Mouse (Mus musculus) neural tube, embryonic 13.5 days (tissue): ENCODE measurements around the gene Lysmd4. TPM values are rescaled to one million over a fixed set of nuclear protein-coding genes. Genes with fewer than 3 reads are reported as not detected.
A peak's percentile ranks its signal among the peaks of the same experiment; 100 is the strongest.
"Not testable (repeated sequence)": the region's sequence is repeated elsewhere in the genome, so short reads cannot be mapped to it uniquely, and the experiment has no call there.

ENCODE experiments used
- ATAC-seq: fragments of 200-750 bp; cut with Nextera tagmentation; 2 replicates; pipeline ENCODE4 v1.8.0; 2017; ENCODE audit warnings: low read depth, mild to moderate bottlenecking, moderate TSS enrichment, moderate library complexity
- H3K27ac ChIP-seq: fragments of 300-500 bp; sonication (generic); replicated peaks from 2 replicates; pipeline ENCODE4 v1.5.1; 2015; ENCODE audit warnings: moderate library complexity, mild to moderate bottlenecking, inconsistent platforms
- H3K27me3 ChIP-seq: fragments of 300-500 bp; sonication (generic); 2 replicates; pipeline ENCODE4 v1.6.1; 2015; ENCODE audit warnings: mild to moderate bottlenecking, inconsistent platforms
- H3K36me3 ChIP-seq: fragments of 300-500 bp; sonication (generic); 2 replicates; pipeline ENCODE4 v1.6.1; 2015; ENCODE audit warnings: mild to moderate bottlenecking, inconsistent platforms
- H3K4me1 ChIP-seq: fragments of 300-500 bp; sonication (generic); replicated peaks from 2 replicates; pipeline ENCODE4 v1.6.1; 2015; ENCODE audit warnings: inconsistent platforms
- H3K4me2 ChIP-seq: fragments of 300-500 bp; sonication (generic); 2 replicates; pipeline ENCODE4 v1.6.1; 2015; ENCODE audit warnings: inconsistent platforms, mild to moderate bottlenecking, moderate library complexity
- H3K4me3 ChIP-seq: fragments of 300-500 bp; sonication (generic); 2 replicates; pipeline ENCODE4 v1.5.1; 2015; ENCODE audit warnings: mild to moderate bottlenecking, inconsistent platforms
- H3K9ac ChIP-seq: fragments of 300-500 bp; sonication (generic); 2 replicates; pipeline ENCODE4 v1.6.1; 2015; ENCODE audit warnings: moderate library complexity, mild to moderate bottlenecking, inconsistent platforms
- H3K9me3 ChIP-seq: fragments of 300-500 bp; sonication (generic); 2 replicates; pipeline ENCODE4 v1.6.1; 2016; ENCODE audit warnings: inconsistent platforms
- WGBS: fragments of 180-500 bp; shearing (Covaris S2); methylation state at CpG from one replicate; pipeline ENCODE4 v1.1.7; 2015; 5-methylcytosine and 5-hydroxymethylcytosine counted together
- polyA plus RNA-seq: library from polyadenylated mRNA; unstranded; fragments of >200 nt; fragmentation: Nextera tagmentation; extraction: Ambion mirVana; gene quantifications from 2 replicates; pipeline ENCODE4 v1.2.1, GENCODE M21; 2015

Gene Lysmd4
- polyA plus RNA-seq, 1 experiment from 2014 or later: 32.7 TPM

DNA sequence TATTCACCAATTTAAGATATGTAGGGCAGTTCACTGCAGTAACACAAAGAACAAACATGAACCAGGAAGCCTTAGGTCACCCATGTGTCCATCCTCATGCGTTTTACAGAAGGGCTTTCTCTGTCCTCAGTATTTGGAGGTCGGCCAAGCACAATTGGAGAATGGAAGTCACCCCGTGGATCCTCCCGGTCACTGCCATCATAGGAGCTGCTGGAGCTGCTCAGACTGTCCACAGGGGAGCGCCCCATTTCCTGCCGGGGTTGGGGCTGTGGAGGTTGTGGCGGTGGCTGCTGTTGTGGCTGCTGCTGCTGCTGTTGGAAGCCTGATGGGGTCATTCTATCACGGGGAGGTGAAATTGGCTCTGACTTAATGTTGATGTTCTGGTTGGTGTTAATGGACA is 12.5 kb downstream of the Lysmd4 start:
- no peak for ATAC-seq
- 75% methylated on average over 8 of the region's 8 CpGs for WGBS

GRCm38 (mm10) chr7:67236351-67236750 is 14.0 kb downstream of the Lysmd4 start:
- Histone ChIP-seq H3K9ac (no peak overlapping the region), H3K36me3 (peaks cover 65% of the 10 kb centered on the region), H3K4me3 (no peak overlapping the region), H3K9me3 (no peaks in the 10 kb centered on the region), H3K27me3 (no peaks in the 10 kb centered on the region), H3K4me1 (no peaks in the 10 kb centered on the region), H3K4me2 (no peak overlapping the region), H3K27ac (no peak overlapping the region)
- WGBS: 94% methylated on average over 2 of the region's 2 CpGs
- no peak for ATAC-seq

More for the DNA sequence above, 12.5 kb downstream of the Lysmd4 start:
- Histone ChIP-seq H3K4me2 (no peak overlapping the region), H3K36me3 (peaks cover 66% of the 10 kb centered on the region), H3K9ac (no peak overlapping the region), H3K4me1 (no peaks in the 10 kb centered on the region), H3K9me3 (no peaks in the 10 kb centered on the region), H3K27ac (no peak overlapping the region), H3K27me3 (no peaks in the 10 kb centered on the region), H3K4me3 (no peak overlapping the region)

DNA sequence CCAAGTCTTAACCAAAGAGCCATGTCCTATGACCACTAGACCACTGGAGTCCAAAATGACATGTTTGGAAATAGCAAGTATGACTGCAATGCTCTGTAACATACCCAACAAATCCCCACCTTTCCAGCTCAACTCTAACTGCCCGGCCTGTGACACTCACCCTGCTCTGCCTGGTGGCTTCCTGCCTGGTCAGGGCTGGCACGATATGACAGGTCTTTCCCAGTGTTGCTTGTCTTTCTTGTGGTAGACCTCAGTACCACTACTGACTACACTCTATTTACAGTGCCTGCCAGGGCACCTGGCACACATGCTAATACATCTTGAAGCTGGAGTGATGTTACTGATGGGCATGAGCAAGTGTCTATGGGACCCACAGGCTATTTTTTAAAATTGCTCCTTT is 15.4 kb downstream of the Lysmd4 start:
- Histone ChIP-seq H3K4me1 (no peaks in the 10 kb centered on the region), H3K9me3 (no peaks in the 10 kb centered on the region), H3K27ac (no peak overlapping the region), H3K27me3 (no peaks in the 10 kb centered on the region), H3K4me2 (no peak overlapping the region), H3K4me3 (no peak overlapping the region), H3K9ac (no peak overlapping the region), H3K36me3 (peaks cover 54% of the 10 kb centered on the region)
- WGBS: 95% methylated on average over 2 of the region's 2 CpGs
- ATAC-seq: no peak

- H3K9me3 ChIP-seq: no peaks in the 10 kb centered on the region
- 92% methylated on average over 3 of the region's 3 CpGs for WGBS
- no peak for ATAC-seq
These were observed 19.6 kb downstream of the Lysmd4 start for GRCm38 (mm10) chr7:67241969-67242368.

DNA sequence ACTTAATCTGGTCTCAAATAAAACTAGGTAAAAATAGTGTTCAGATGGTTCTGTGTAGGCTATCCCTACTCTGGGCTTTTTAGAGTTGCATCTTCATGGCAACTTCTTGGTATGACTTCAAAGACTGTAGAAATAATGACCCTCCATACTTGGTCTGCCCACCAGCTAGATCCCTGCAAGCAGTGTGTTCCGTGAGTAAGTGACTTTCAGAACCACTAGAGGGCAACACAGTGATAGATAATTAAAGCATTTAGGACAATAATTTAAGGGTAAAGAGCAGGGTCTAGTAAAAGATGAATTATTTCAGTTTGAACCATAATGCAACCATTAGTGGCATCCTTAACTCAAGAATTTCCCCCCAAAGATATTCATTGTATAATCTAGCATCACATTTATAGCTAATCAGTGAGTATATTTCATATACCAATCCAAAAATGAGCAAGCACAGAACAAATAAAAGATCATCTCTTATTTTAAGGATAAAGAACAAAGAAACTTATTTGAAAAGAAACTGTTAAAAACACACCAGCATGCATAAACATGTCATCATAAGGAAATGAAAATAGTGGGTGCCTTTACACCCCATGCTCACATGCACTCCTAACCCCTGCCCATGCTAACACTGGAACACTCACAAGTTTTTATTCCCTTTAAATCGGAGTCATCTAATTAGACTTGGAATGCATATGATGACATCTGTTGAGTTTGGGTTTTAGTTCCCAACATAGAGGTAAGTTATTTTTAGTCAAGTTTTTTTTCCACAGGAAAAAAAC is 21.0 kb downstream of the Lysmd4 start:
- H3K4me2 ChIP-seq: no peak overlapping the region
- H3K4me3 ChIP-seq: no peak overlapping the region
- peaks cover 27% of the 10 kb centered on the region for H3K36me3 ChIP-seq
- H3K9ac ChIP-seq: no peak overlapping the region
- WGBS: 53% methylated on average over 2 of the region's 2 CpGs
- ATAC-seq: no peak
- no peaks in the 10 kb centered on the region for H3K4me1 ChIP-seq
- H3K9me3 ChIP-seq: no peaks in the 10 kb centered on the region
- no peak overlapping the region for H3K27ac ChIP-seq
- H3K27me3 ChIP-seq: no peaks in the 10 kb centered on the region

More at GRCm38 (mm10) chr7:67241969-67242368, 19.6 kb downstream of the Lysmd4 start:
- no peaks in the 10 kb centered on the region for H3K4me1 ChIP-seq
- H3K4me2 ChIP-seq: no peak overlapping the region
- H3K27ac ChIP-seq: no peak overlapping the region
- peaks cover 27% of the 10 kb centered on the region for H3K36me3 ChIP-seq
- no peaks in the 10 kb centered on the region for H3K27me3 ChIP-seq
- H3K9ac ChIP-seq: no peak overlapping the region
- H3K4me3 ChIP-seq: no peak overlapping the region

DNA sequence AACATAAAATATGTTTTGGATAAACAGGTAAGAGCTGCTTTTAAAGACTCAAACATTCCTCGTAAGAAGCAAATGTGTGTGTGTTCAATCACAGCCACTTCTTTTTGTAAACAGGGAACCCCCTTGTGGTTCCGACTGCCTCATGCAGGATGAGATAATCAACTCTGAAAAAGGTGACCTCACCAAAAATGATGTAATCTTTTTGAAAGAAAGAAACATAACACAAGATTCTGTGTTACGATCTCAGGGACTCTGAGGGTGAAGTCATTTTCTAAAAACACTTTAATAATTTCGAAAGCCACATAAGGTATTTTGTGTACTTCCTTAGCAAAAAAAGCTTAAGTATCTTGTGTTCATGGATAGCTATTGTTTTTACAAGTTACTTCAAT is 21.5 kb downstream of the Lysmd4 start:
- WGBS: 71% methylated on average over 4 of the region's 4 CpGs
- Histone ChIP-seq H3K27ac (no peak overlapping the region), H3K4me3 (no peak overlapping the region), H3K9ac (no peak overlapping the region), H3K27me3 (no peaks in the 10 kb centered on the region), H3K4me2 (no peak overlapping the region), H3K36me3 (peaks cover 23% of the 10 kb centered on the region), H3K4me1 (no peaks in the 10 kb centered on the region), H3K9me3 (no peaks in the 10 kb centered on the region)
- ATAC-seq: no peak

GRCm38 (mm10) chr7:67245255-67245654 is 22.9 kb downstream of the Lysmd4 start:
- no peak overlapping the region for H3K4me3 ChIP-seq
- no peaks in the 10 kb centered on the region for H3K4me1 ChIP-seq
- no peak for ATAC-seq
- H3K36me3 ChIP-seq: peaks cover 18% of the 10 kb centered on the region
- H3K9me3 ChIP-seq: no peaks in the 10 kb centered on the region
- no peaks in the 10 kb centered on the region for H3K27me3 ChIP-seq
- no peak overlapping the region for H3K27ac ChIP-seq
- no peak overlapping the region for H3K4me2 ChIP-seq
- WGBS: 92% methylated on average over 1 of the region's 1 CpGs
- no peak overlapping the region for H3K9ac ChIP-seq

GRCm38 (mm10) chr7:67246067-67246466 is 23.7 kb downstream of the Lysmd4 start:
- Histone ChIP-seq H3K9me3 (no peaks in the 10 kb centered on the region), H3K27me3 (no peaks in the 10 kb centered on the region), H3K4me1 (no peaks in the 10 kb centered on the region), H3K36me3 (peaks cover 19% of the 10 kb centered on the region), H3K4me3 (no peak overlapping the region), H3K4me2 (no peak overlapping the region), H3K9ac (no peak overlapping the region), H3K27ac (no peak overlapping the region)
- WGBS: 83% methylated on average over 2 of the region's 2 CpGs
- ATAC-seq: no peak

- H3K9me3 ChIP-seq: no peaks in the 10 kb centered on the region
- H3K27me3 ChIP-seq: no peaks in the 10 kb centered on the region
- no peak overlapping the region for H3K9ac ChIP-seq
- H3K4me2 ChIP-seq: no peak overlapping the region
- H3K36me3 ChIP-seq: peaks cover 29% of the 10 kb centered on the region
- H3K4me3 ChIP-seq: no peak overlapping the region
- no peaks in the 10 kb centered on the region for H3K4me1 ChIP-seq
- H3K27ac ChIP-seq: no peak overlapping the region
- peak; percentile 67; the same call in 1 of the 2 replicates for ATAC-seq
- 61% methylated on average over 4 of the region's 4 CpGs for WGBS
These were observed 37.7 kb downstream of the Lysmd4 start for GRCm38 (mm10) chr7:67259828-67260563.

- H3K4me3 ChIP-seq, ATAC-seq, H3K9ac ChIP-seq, H3K27ac ChIP-seq, H3K4me1 ChIP-seq, H3K4me2 ChIP-seq, H3K9me3 ChIP-seq, H3K36me3 ChIP-seq, H3K27me3 ChIP-seq: not testable (repeated sequence)
- WGBS: 91% methylated on average over 4 of the region's 4 CpGs
These were observed 48.1 kb downstream of the Lysmd4 start for GRCm38 (mm10) chr7:67270447-67270846.

- H3K27me3 ChIP-seq: no peaks in the 10 kb centered on the region
- H3K4me3 ChIP-seq: no peak overlapping the region
- H3K4me1 ChIP-seq: no peaks in the 10 kb centered on the region
- ATAC-seq: no peak
- peaks cover 3% of the 10 kb centered on the region; the same call in 1 of the 2 replicates for H3K36me3 ChIP-seq
- 97% methylated on average over 6 of the region's 6 CpGs for WGBS
- no peak overlapping the region for H3K9ac ChIP-seq
- no peak overlapping the region for H3K4me2 ChIP-seq
- no peaks in the 10 kb centered on the region for H3K9me3 ChIP-seq
- H3K27ac ChIP-seq: no peak overlapping the region
These were observed 61.2 kb downstream of the Lysmd4 start for GRCm38 (mm10) chr7:67283581-67283980.

- WGBS: 90% methylated on average over 4 of the region's 4 CpGs
- Histone ChIP-seq H3K27ac (no peak overlapping the region), H3K36me3 (peaks cover 3% of the 10 kb centered on the region; the same call in 1 of the 2 replicates)
These were observed 65.1 kb downstream of the Lysmd4 start for GRCm38 (mm10) chr7:67287456-67287855.

More at GRCm38 (mm10) chr7:67287456-67287855, 65.1 kb downstream of the Lysmd4 start:
- no peaks in the 10 kb centered on the region for H3K4me1 ChIP-seq
- ATAC-seq: no peak
- no peak overlapping the region for H3K9ac ChIP-seq
- no peak overlapping the region for H3K4me3 ChIP-seq
- H3K9me3 ChIP-seq: no peaks in the 10 kb centered on the region
- H3K4me2 ChIP-seq: no peak overlapping the region
- H3K27me3 ChIP-seq: no peaks in the 10 kb centered on the region
